Mouse (Mus musculus): ENCODE measurements around the gene Ltbp3. TPM values are rescaled to one million over a fixed set of nuclear protein-coding genes. Genes with fewer than 3 reads are reported as not detected.
A peak's percentile ranks its signal among the peaks of the same experiment; 100 is the strongest.

Ltbp3 gene
- polyA plus RNA-seq, 1 experiment from 2014 or later = 1.4 TPM

DNA sequence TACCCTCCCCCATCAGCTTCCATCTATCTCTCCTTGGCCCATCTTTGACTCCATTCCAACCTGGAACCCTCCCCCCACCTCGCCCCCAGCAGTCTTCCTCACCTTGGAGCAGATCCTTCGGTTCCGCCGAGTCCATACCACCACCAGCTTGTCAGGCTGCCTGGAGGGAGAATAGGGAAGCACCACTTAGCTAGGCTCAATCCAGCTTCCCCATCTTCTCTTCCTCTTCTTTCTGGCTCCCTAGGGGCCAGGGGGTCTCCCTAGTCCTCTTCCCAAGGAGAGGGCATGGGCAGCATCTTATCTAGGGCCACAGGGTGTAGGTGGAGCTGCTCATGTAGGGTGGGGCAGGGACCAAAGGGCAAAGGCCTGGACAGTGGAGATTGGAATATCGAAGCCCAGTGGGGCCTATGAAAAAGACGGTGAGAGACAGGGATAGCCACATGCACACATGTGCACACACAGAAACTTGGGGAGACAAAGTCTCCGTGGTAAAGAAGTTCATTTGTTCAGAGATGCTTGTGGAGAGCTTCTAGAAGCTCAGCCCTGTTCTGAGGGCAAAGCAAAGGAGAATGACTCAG, 17.8 kb upstream of the Ltbp3 start:
- Histone ChIP-seq H3K9ac (replicated peaks) (peak overlapping the region; percentile 35), H3K36me3 (replicated peaks; ENCODE audit: insufficient read depth, low read length) (peaks cover 50% of the 10 kb centered on the region), H3K27ac (ENCODE audit: low read depth) (peak overlapping the region; percentile 92), H3K4me2 (ENCODE audit: low read depth, low read length) (peak overlapping the region; percentile 91), H3K4me3 (ENCODE audit: low read depth, low read length) (peak overlapping the region; percentile 84), H3K27me3 (ENCODE audit: insufficient read depth, low read length) (no peaks in the 10 kb centered on the region), H3K9me3 (ENCODE audit: low read length) (no peaks in the 10 kb centered on the region), H3K4me1 (ENCODE audit: insufficient read depth) (peaks cover 14% of the 10 kb centered on the region)
- ATAC-seq (peak; percentile 56), DNase-seq (peak; percentile 59)
- 66% methylated on average over 7 of the region's 7 CpGs for WGBS (ENCODE audit: insufficient replicate concordance)
- TF ChIP-seq CTCF (IDR thresholded peaks at IDR 0.05; ENCODE audit: low read depth) = no peak
- TF ChIP-seq EP300 (IDR thresholded peaks at IDR 0.05; ENCODE audit: low read depth) = peak; percentile 91

DNA sequence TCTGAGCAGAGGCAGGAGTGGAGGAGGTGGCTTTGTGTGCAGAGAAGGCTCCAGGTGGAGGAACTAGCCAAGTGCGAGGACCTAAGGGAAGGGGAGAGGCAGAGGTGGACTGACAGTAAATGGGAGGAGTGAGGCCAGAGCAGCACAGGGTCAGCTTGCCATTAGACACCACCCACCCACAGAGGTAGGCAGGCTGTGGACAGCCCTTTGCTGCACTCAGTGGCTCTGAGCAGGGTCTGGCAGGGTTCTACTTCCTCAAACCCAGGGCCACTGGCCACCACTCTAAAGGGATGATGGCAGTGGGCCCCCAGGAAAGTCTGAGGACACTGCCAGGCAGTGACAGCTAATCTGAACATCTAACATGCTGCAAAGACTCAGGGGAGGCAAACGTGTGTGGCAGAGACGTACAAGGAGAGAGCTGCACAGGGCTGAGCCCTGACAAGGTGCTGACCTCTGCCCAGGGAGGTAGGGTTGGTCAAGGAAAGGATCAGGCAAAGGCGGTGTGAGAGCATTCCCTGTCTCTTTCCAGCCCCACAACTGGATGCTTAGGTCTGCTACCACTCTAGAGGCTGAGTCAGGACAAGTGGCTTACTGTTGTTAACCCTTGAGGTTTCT, 16.7 kb upstream of the Ltbp3 start:
- peaks cover 24% of the 10 kb centered on the region for H3K4me1 ChIP-seq (ENCODE audit: insufficient read depth)
- ATAC-seq = no peak
- H3K4me3 ChIP-seq (ENCODE audit: low read depth, low read length) = peak overlapping the region; percentile 84
- H3K27ac ChIP-seq (ENCODE audit: low read depth) = peak overlapping the region; percentile 92
- peak overlapping the region; percentile 88 for H3K9ac ChIP-seq (replicated peaks)
- H3K36me3 ChIP-seq (replicated peaks; ENCODE audit: insufficient read depth, low read length) = peaks cover 39% of the 10 kb centered on the region
- peak; percentile 21 for DNase-seq
- no peaks in the 10 kb centered on the region for H3K27me3 ChIP-seq (ENCODE audit: insufficient read depth, low read length)
- peak overlapping the region; percentile 91 for H3K4me2 ChIP-seq (ENCODE audit: low read depth, low read length)
- TF ChIP-seq CTCF (IDR thresholded peaks at IDR 0.05; ENCODE audit: low read depth) = no peak
- TF ChIP-seq EP300 (IDR thresholded peaks at IDR 0.05; ENCODE audit: low read depth) = no peak
- H3K9me3 ChIP-seq (ENCODE audit: low read length) = no peaks in the 10 kb centered on the region
- 40% methylated on average over 4 of the region's 4 CpGs for WGBS (ENCODE audit: insufficient replicate concordance)

DNA sequence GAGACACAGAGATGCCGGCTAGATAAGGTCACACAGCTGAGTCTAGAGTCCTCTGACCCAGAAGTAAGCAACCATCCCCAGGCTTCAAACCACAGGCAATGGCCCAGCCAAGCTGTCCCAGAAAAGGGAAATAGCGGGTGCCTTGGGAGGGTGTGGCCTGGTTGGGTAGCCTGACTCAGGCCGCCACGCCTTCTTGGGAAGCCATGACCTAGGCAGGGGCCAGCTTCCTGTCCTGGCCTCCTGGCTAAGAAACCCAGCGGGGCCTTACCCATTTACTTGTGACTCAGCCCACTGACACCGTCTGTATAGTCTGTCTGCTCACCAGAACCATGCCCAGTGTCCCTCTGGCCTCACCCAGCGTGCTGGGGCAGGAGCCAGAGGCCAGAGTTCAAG, 16.2 kb upstream of the Ltbp3 start:
- H3K9ac ChIP-seq (replicated peaks) = peak overlapping the region; percentile 88
- peaks cover 24% of the 10 kb centered on the region for H3K4me1 ChIP-seq (ENCODE audit: insufficient read depth)
- H3K36me3 ChIP-seq (replicated peaks; ENCODE audit: insufficient read depth, low read length) = peaks cover 34% of the 10 kb centered on the region
- peak overlapping the region; percentile 91 for H3K4me2 ChIP-seq (ENCODE audit: low read depth, low read length)
- peak; percentile 51 for ATAC-seq
- no peaks in the 10 kb centered on the region for H3K27me3 ChIP-seq (ENCODE audit: insufficient read depth, low read length)
- DNase-seq = peak; percentile 89
- TF ChIP-seq EP300 (IDR thresholded peaks at IDR 0.05; ENCODE audit: low read depth) (peak; percentile 43; the same call in 1 of the 2 replicates), CTCF (IDR thresholded peaks at IDR 0.05; ENCODE audit: low read depth) (no peak)
- peak overlapping the region; percentile 84 for H3K4me3 ChIP-seq (ENCODE audit: low read depth, low read length)
- H3K27ac ChIP-seq (ENCODE audit: low read depth) = peak overlapping the region; percentile 92
- 22% methylated on average over 7 of the region's 7 CpGs for WGBS (ENCODE audit: insufficient replicate concordance)
- no peaks in the 10 kb centered on the region for H3K9me3 ChIP-seq (ENCODE audit: low read length)

DNA sequence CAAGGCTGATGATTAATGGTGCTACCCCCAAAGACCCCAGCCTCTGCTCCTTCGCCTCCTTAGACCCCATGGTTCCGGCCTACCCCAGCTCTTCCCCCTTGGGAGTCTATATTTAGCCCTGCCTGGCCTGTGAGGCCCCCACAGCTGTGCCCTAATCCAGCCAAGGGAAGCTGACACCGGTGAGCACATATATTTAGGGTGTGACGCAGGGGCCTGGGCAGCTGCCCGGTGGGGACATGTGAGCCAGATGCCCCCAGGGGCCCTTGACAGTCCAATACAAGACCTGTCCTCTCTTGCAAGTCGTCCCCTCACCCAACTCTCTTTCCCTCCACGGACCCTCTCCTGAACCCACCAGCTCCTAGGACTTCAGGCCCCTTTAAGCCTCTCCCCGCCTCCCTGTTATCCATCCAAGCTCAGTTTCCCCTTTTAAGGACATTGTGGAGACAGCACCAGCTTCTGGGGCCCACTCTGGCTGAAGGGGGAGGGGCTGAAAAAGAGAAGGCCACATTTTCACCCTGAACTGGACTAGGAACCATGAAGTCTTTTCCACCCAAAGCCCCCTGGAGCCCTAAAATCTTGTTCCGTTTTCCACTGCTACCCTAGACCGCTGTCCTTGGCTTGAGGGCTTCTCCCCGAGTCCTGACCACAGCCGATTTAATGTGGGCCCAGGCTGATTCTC, 15.5 kb upstream of the Ltbp3 start:
- Histone ChIP-seq H3K4me2 (ENCODE audit: low read depth, low read length) (peak overlapping the region; percentile 91), H3K27me3 (ENCODE audit: insufficient read depth, low read length) (no peaks in the 10 kb centered on the region), H3K9ac (replicated peaks) (peak overlapping the region; percentile 88), H3K4me3 (ENCODE audit: low read depth, low read length) (peak overlapping the region; percentile 84), H3K4me1 (ENCODE audit: insufficient read depth) (peaks cover 28% of the 10 kb centered on the region), H3K36me3 (replicated peaks; ENCODE audit: insufficient read depth, low read length) (peaks cover 28% of the 10 kb centered on the region), H3K9me3 (ENCODE audit: low read length) (no peaks in the 10 kb centered on the region), H3K27ac (ENCODE audit: low read depth) (peak overlapping the region; percentile 92)
- 23% methylated on average over 12 of the region's 12 CpGs for WGBS (ENCODE audit: insufficient replicate concordance)
- no peak for TF ChIP-seq EP300 (IDR thresholded peaks at IDR 0.05; ENCODE audit: low read depth)
- no peak for TF ChIP-seq CTCF (IDR thresholded peaks at IDR 0.05; ENCODE audit: low read depth)
- peak; percentile 65 for DNase-seq
- ATAC-seq = no peak

DNA sequence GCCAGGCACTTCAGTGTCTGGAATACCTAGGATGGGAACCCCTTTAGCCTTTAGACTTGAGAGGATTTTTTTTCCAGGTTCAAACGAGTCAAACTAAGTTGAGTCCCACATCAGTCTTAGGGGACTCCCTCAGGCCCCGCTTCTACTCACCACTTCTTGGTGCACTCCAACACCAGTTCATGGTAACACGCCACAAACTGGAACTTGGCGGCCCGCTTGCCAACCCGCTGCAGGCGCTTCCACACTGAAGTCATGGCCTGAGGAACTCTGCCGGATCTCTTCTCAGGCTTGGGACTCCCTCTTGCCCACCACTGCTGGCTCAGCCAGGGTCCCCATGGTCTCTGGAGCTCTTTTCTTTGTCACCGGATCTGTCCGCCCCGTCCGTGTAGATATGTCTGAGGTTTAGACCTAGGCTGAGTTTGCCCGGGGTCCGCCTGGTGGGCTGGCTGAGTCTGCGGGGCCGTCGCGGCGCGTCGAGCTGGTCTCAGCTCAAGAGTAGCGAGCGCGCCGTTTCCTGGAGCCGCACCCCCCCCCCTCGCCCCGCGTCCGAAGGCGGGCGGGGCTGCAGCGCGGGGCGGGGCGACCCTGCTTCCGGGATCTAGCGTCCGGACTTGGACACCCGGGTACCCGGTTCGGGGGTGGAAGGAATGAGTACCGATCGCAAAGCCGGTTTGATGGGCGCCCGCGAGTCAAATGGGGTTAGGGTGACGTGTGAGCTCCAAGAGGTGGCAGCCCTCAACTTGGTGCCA, 14.8 kb upstream of the Ltbp3 start, which contains the start of gene Ehbp1l1:
Gene Ehbp1l1 (minus strand): TSS at position 551 of the 749 bp plus-strand sequence.
- H3K36me3 ChIP-seq (replicated peaks; ENCODE audit: insufficient read depth, low read length) = peaks cover 20% of the 10 kb centered on the region
- peak within 1 kb of the TSS; percentile 84 for H3K4me3 ChIP-seq (ENCODE audit: low read depth, low read length)
- peak within 1 kb of the TSS; percentile 91 for H3K4me2 ChIP-seq (ENCODE audit: low read depth, low read length)
- DNase-seq = peak; percentile 90
- TF ChIP-seq EP300 (IDR thresholded peaks at IDR 0.05; ENCODE audit: low read depth) = no peak
- no peak for TF ChIP-seq CTCF (IDR thresholded peaks at IDR 0.05; ENCODE audit: low read depth)
- H3K9ac ChIP-seq (replicated peaks) = peak within 1 kb of the TSS; percentile 88
- H3K4me1 ChIP-seq (ENCODE audit: insufficient read depth) = peaks cover 32% of the 10 kb centered on the region
- ATAC-seq = peak; percentile 40
- 5% methylated on average over 49 of the region's 49 CpGs for WGBS (ENCODE audit: insufficient replicate concordance)
- no peaks in the 10 kb centered on the region for H3K27me3 ChIP-seq (ENCODE audit: insufficient read depth, low read length)
- peak within 1 kb of the TSS; percentile 92 for H3K27ac ChIP-seq (ENCODE audit: low read depth)
- H3K9me3 ChIP-seq (ENCODE audit: low read length) = no peaks in the 10 kb centered on the region

All from liver, postnatal 0 days (tissue).